Mouse (Mus musculus): Measurements from ENCODE around the gene Krtap5-4. TPM values are rescaled to one million over a fixed set of nuclear protein-coding genes. Genes with fewer than 3 reads are reported as not detected.
"Not testable (repeated sequence)": the region's sequence is repeated elsewhere in the genome, so short reads cannot be mapped to it uniquely, and the experiment has no call there.

Gene Krtap5-4
- polyA plus RNA-seq, 1 experiment from 2014 or later, result not detected

DNA sequence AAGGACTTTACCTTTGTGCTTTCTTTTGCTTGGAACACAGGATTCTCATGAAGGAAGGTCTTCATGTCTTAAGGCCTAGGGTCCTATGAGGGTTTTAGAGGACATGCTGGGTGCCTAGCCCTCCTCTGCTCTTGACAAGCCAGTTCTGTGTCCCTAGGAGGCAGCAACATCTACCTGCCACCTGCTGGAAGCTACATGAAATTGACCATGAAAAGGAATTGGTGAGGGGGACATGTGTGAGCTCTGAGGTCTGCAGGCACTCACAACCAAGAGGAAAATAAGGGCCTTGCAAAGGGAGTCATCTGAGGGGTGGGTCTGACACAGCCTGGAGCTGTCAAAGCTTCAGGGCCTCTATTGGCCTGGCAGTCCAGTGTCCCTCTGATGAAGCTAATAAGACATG lies 7.9 kb upstream of the Krtap5-4 start:
- peaks cover 6% of the 10 kb centered on the region; the same call in 1 of the 2 replicates for H3K4me1 ChIP-seq
- DNase-seq (ENCODE audit: low spot score), result no peak
- H3K9me3 ChIP-seq, result no peaks in the 10 kb centered on the region
- H3K36me3 ChIP-seq (replicated peaks), result no peaks in the 10 kb centered on the region
- peaks cover 8% of the 10 kb centered on the region for H3K27me3 ChIP-seq (replicated peaks; ENCODE audit: low read depth, poor library complexity, severe bottlenecking)
- no peak overlapping the region for H3K4me3 ChIP-seq
- no peak overlapping the region for H3K27ac ChIP-seq (replicated peaks)

DNA sequence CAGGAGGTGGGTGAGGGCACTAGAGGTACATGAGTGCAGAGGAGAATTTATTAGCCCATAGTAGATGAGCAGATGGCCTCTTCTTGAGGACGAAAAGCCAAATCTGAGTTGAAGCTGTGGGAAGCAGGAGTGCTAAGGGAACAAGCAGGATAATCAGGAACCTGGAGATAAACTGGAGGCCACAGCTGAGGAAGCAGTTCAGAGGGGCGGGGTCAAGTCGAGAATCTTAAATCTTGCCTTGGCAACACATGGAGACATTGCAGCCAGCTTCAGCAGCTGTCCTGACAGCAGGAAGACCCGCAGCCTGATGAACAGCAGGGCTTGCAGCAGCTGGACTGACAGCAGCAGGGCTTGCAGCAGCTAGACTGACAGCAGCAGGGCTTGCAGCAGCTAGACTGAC lies 7.2 kb upstream of the Krtap5-4 start:
- H3K4me1 ChIP-seq; H3K4me3 ChIP-seq; H3K9me3 ChIP-seq; H3K27ac ChIP-seq (replicated peaks); H3K36me3 ChIP-seq (replicated peaks); DNase-seq (ENCODE audit: low spot score): not testable (repeated sequence)
- 40% methylated on average over 4 of the region's 4 CpGs for WGBS
- H3K27me3 ChIP-seq (replicated peaks; ENCODE audit: low read depth, poor library complexity, severe bottlenecking), result peaks cover 11% of the 10 kb centered on the region

DNA sequence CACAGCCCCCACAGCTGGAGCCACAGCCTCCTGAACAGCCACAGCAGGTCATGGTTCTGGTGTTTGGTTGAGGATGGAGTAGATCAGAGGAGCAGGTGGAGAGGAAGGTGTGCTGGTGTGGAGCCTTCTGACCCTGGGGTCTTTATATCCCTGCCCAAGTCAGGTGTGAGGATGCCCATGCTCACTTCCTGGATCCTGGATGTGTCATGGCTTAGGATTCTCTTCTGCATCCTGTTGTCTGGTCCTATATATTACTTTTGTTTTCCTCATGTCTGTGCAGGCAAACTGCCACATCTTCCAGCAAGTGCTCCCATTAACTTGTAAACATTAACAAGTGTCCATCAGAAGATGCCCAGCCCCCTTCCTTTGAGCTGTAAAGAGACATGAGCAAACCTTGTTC lies 6.3 kb upstream of the Krtap5-4 start, which contains the start of gene Krtap5-1:
Krtap5-1 (minus strand) TSS at position 101 of the 400 bp plus-strand sequence.
- peaks cover 11% of the 10 kb centered on the region for H3K27me3 ChIP-seq (replicated peaks; ENCODE audit: low read depth, poor library complexity, severe bottlenecking)
- H3K4me1 ChIP-seq; H3K4me3 ChIP-seq; H3K27ac ChIP-seq (replicated peaks); H3K36me3 ChIP-seq (replicated peaks); H3K9me3 ChIP-seq; DNase-seq (ENCODE audit: low spot score): not testable (repeated sequence)

DNA sequence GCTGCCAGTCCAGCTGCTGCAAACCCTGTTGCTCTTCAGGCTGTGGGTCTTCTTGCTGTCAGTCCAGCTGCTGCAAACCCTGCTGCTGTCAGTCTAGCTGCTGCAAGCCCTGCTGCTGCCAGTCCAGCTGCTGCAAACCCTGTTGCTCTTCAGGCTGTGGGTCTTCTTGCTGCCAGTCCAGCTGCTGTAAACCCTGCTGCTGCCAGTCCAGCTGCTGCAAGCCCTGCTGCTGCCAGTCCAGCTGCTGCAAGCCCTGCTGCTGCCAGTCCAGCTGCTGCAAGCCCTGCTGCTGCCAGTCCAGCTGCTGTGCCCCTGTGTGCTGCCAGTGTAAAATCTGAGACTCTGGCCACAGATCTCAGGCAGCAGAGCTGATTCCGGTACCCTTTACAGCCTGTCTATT lies 580 bp downstream of the Krtap5-4 start:
- not testable (repeated sequence) for H3K4me1 ChIP-seq; H3K27ac ChIP-seq (replicated peaks); H3K36me3 ChIP-seq (replicated peaks); H3K4me3 ChIP-seq; DNase-seq (ENCODE audit: low spot score); H3K9me3 ChIP-seq
- 86% methylated on average over 1 of the region's 1 CpGs for WGBS
- peaks cover 17% of the 10 kb centered on the region for H3K27me3 ChIP-seq (replicated peaks; ENCODE audit: low read depth, poor library complexity, severe bottlenecking)

DNA sequence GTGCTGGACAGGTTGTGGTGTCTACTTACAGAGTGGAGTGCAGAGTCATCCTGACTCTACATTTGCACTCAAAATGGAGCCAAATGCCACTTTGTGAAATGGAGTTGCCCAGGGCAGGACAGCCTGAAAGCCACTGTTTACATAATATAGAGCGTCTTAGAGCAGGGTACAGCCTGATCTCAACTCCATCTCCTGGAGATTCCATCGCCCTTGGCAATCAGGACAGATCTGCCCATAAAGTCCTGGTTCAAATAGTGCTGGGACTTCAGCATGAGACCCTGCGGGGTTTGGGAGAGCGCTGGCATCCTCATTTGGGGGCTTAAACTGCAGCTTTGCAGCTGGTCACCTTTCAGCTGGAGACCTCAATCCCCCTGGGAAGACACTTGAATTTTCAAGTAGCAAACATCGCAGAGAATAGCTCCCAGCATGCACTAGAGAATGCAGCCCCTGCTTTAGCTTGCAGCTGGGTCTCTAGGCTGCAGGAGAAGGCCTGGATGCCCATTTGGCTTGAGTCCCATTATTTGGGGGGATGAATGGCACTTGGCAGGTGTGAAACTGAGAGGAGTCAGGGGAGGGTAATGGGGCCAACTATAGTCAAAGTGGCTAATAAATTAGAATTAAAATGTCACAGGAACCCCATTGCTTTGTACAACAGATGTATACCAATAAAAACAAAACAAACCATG lies 11.4 kb downstream of the Krtap5-4 start:
- Histone ChIP-seq H3K4me3 (no peak overlapping the region), H3K4me1 (peaks cover 17% of the 10 kb centered on the region), H3K27ac (replicated peaks) (peak overlapping the region; percentile 30), H3K36me3 (replicated peaks) (no peaks in the 10 kb centered on the region), H3K27me3 (replicated peaks; ENCODE audit: low read depth, poor library complexity, severe bottlenecking) (no peaks in the 10 kb centered on the region; the same call in 1 of the 2 replicates), H3K9me3 (no peaks in the 10 kb centered on the region)
- 62% methylated on average over 5 of the region's 5 CpGs for WGBS
- DNase-seq (ENCODE audit: low spot score), result no peak

DNA sequence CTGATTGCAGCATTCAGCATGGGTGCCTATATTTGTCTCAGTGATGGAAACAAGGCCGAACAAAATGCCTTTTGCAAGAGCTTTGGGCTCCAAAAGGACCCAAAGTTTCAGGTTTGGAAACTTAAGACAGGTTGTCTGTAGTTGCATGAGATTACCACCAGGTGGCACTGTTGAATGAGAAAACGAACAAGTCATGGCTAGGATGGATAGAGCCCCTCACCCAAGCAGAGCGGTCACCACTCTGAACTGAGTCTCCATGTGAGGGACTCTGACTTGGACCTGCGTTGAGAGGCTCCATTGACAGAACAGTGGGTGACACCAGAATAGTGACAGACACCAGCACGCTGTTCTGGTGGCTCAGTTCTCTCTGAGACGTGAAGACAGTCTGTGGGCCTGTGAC lies 13.2 kb downstream of the Krtap5-4 start:
- no peak overlapping the region for H3K4me3 ChIP-seq
- 44% methylated on average over 6 of the region's 6 CpGs for WGBS
- H3K27ac ChIP-seq (replicated peaks), result peak overlapping the region; percentile 58; the same call in 1 of the 2 replicates
- no peaks in the 10 kb centered on the region for H3K36me3 ChIP-seq (replicated peaks)
- peak; percentile 59 for DNase-seq (ENCODE audit: low spot score)
- no peaks in the 10 kb centered on the region for H3K9me3 ChIP-seq
- no peaks in the 10 kb centered on the region; the same call in 1 of the 2 replicates for H3K27me3 ChIP-seq (replicated peaks; ENCODE audit: low read depth, poor library complexity, severe bottlenecking)
- H3K4me1 ChIP-seq, result peaks cover 30% of the 10 kb centered on the region

DNA sequence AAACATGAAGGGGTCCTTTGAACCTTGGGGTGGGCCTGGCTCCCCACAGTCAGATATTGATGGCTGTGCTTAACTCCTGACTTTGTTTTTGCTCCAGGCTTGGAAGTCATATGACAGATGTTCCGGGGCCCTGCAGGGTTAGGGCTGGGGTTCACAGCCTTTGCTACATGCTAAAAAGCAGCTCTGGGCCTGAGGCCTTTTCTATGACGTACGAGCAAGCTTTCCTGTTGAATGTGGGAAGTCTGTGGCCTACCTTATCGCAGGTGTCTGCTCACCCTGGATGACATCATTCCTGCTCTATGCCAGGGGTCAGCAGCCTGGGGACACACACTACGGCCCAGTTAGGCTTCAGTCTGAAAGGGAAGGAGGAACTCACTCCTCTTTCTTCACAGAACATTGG lies 13.9 kb downstream of the Krtap5-4 start:
- DNase-seq (ENCODE audit: low spot score), result no peak
- H3K4me1 ChIP-seq, result peaks cover 34% of the 10 kb centered on the region
- 80% methylated on average over 5 of the region's 5 CpGs for WGBS
- H3K27ac ChIP-seq (replicated peaks), result peak overlapping the region; percentile 82; the same call in 1 of the 2 replicates
- no peaks in the 10 kb centered on the region for H3K9me3 ChIP-seq
- no peak overlapping the region for H3K4me3 ChIP-seq
- H3K27me3 ChIP-seq (replicated peaks; ENCODE audit: low read depth, poor library complexity, severe bottlenecking), result no peaks in the 10 kb centered on the region; the same call in 1 of the 2 replicates
- no peaks in the 10 kb centered on the region for H3K36me3 ChIP-seq (replicated peaks)

DNA sequence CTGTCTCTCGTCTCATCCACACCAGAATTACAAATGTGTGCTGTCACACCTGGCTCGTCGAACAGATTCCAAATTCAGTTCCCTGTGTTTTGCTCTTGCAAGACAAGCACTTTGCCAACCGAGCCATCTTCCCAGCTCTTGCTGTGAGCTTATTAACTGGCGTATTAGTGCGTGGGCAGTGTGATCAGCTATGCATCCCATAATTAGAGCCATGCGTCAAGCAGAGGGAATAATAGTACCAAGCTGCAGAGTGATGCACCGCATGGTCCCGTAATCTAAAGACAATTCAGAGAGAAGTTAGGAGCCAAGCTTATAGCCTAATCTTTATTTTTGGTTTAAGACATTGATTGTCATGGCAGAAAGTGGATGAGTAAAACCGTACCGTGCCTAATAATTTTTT lies 15.8 kb downstream of the Krtap5-4 start:
- Histone ChIP-seq H3K27ac (replicated peaks) (peak overlapping the region; percentile 82), H3K36me3 (replicated peaks) (no peaks in the 10 kb centered on the region), H3K9me3 (no peaks in the 10 kb centered on the region), H3K27me3 (replicated peaks; ENCODE audit: low read depth, poor library complexity, severe bottlenecking) (no peaks in the 10 kb centered on the region; the same call in 1 of the 2 replicates), H3K4me3 (no peak overlapping the region), H3K4me1 (peaks cover 43% of the 10 kb centered on the region)
- WGBS, result 85% methylated on average over 11 of the region's 11 CpGs
- no peak for DNase-seq (ENCODE audit: low spot score)

DNA sequence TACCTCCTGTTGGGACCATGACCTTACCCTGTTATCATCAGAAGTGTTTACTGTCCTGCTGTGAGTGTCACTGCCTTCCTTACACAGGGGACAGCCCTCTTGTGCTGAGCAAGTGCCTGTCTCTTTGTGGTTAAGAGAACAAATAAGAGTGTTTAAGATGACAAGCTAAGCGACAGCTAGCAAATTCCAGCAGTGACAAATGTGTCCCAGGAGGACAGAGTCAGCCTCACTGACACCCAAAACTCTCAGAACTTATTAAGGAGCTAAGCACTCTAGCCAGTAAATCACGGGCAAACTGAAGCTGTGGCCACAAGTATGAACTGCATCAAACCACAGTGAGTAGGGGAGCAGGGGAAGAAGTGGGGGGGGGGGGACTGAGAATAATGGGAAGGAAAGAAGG lies 17.6 kb downstream of the Krtap5-4 start:
- Histone ChIP-seq H3K4me3 (no peak overlapping the region), H3K4me1 (peaks cover 43% of the 10 kb centered on the region), H3K27me3 (replicated peaks; ENCODE audit: low read depth, poor library complexity, severe bottlenecking) (no peaks in the 10 kb centered on the region; the same call in 1 of the 2 replicates), H3K27ac (replicated peaks) (peak overlapping the region; percentile 82), H3K9me3 (no peaks in the 10 kb centered on the region), H3K36me3 (replicated peaks) (no peaks in the 10 kb centered on the region)
- WGBS, result 33% methylated on average over 2 of the region's 2 CpGs
- DNase-seq (ENCODE audit: low spot score), result no peak

DNA sequence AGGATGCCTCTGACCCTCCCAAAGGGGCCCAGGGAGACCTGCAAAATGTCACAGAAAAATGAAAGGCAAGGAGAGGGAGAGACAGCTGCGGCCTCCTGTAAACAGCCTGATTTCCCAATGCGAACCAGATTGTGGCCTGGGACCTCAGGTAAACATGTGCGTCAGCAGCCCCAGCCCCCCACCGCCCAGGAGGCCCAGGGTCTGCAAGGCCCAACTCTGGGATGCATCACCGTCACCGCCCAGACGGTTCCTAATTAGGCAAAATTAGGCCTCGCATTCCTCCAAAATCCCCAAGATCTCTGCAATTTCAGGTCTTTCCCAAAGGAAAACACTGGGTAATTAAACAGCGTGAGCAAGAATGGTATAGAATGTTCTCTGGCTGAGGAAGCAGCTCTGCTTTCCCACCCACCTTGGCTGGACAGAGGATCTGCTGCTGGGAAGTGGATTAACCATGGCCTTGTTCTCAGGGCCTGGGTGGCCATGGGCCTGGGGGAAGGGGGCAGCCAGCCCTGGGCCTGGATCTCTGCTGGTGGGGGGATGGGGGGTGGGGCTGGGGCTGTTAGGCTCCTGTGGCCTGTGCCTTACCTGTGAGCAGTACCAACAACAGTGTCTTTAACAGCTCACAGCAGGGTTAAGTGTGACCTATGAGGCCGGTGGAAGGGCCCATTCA lies 18.4 kb downstream of the Krtap5-4 start:
- not testable (repeated sequence) for H3K9me3 ChIP-seq; H3K4me3 ChIP-seq; H3K27me3 ChIP-seq (replicated peaks; ENCODE audit: low read depth, poor library complexity, severe bottlenecking); H3K36me3 ChIP-seq (replicated peaks)
- Histone ChIP-seq H3K4me1 (peaks cover 44% of the 10 kb centered on the region), H3K27ac (replicated peaks) (peak overlapping the region; percentile 82)
- DNase-seq (ENCODE audit: low spot score), result peak; percentile 61
- WGBS, result 37% methylated on average over 7 of the region's 10 CpGs

DNA sequence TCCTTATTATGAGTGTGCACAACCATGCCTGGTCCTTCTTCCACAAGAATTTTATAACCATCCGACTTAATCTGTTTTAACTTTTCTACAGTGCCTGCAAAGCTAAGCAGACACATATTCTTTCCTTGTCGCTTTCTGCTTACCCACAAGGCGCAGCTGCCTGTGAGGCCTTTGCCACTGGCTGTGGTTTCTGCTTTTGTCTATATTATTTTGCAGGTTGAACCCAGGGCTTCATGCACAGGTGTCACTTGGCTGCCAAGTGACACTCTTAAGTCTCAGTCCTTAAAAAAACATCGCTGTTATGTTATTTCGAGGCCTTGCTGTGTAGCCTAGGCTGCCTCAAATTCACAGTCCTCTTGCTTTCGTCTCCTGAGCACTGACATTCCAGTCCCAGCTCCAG lies 19.3 kb downstream of the Krtap5-4 start:
- no peak overlapping the region for H3K4me3 ChIP-seq
- peaks cover 44% of the 10 kb centered on the region for H3K4me1 ChIP-seq
- no peak for DNase-seq (ENCODE audit: low spot score)
- 85% methylated on average over 6 of the region's 6 CpGs for WGBS
- no peaks in the 10 kb centered on the region; the same call in 1 of the 2 replicates for H3K27me3 ChIP-seq (replicated peaks; ENCODE audit: low read depth, poor library complexity, severe bottlenecking)
- H3K27ac ChIP-seq (replicated peaks), result peak overlapping the region; percentile 80
- no peaks in the 10 kb centered on the region for H3K36me3 ChIP-seq (replicated peaks)
- no peaks in the 10 kb centered on the region for H3K9me3 ChIP-seq

DNA sequence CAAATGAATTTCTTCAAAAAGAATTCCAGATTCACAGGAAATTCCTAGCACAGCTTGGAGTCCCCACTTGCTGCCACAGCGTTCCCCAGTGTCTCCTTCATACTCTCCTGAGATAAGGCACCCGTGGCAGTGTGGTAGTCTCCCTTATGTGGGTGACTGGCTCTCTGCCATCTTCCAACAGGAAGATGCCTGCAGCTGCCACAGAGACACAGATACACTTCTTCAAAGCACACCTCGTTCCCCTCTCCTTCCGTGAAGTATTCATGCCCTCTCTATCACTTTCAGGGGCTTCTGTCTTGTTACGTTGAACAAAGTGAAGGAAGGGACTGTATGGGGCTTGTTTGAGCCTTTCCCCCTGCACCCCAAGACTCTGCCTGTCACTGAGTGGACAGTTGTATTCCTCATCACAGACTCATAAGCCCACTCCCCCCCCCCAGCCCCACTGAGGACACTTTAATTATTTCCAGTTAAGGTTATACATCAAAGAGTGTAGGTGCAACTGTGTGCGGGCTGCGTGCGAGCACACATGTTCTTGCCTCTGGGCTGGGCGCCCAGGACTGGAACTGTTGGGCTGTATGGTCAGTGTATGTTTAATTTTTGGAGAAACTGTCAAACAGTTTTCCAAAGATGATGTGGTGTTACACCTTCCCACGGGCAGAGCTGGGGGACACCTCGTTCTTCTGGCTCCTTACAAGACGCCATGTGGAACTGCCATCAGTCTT lies 20.2 kb downstream of the Krtap5-4 start:
- Histone ChIP-seq H3K27me3 (replicated peaks; ENCODE audit: low read depth, poor library complexity, severe bottlenecking) (no peaks in the 10 kb centered on the region; the same call in 1 of the 2 replicates), H3K27ac (replicated peaks) (peak overlapping the region; percentile 80), H3K4me3 (no peak overlapping the region), H3K9me3 (no peaks in the 10 kb centered on the region), H3K4me1 (peaks cover 48% of the 10 kb centered on the region), H3K36me3 (replicated peaks) (no peaks in the 10 kb centered on the region)
- no peak for DNase-seq (ENCODE audit: low spot score)
- WGBS, result 87% methylated on average over 12 of the region's 12 CpGs
